Mouse (Mus musculus) midbrain, postnatal 0 days (tissue): ENCODE results near the gene Bud23. TPM values are rescaled to one million over a fixed set of nuclear protein-coding genes. Genes with fewer than 3 reads are reported as not detected.
"Not testable (repeated sequence)": the region's sequence is repeated elsewhere in the genome, so short reads cannot be mapped to it uniquely, and the experiment has no call there.

Experiments
- ATAC-seq: fragments of 200-750 bp; cut with Nextera tagmentation; 2 replicates; pipeline ENCODE4 v1.8.0; 2017; ENCODE audit warnings: moderate number of reproducible peaks, mild to moderate bottlenecking, moderate TSS enrichment, moderate library complexity; ENCODE audit not compliant: low FRiP score
- DNase-seq: peaks from one replicate; pipeline ENCODE4 v3.0.0-alpha.2; 2015; ENCODE audit warnings: low spot score
- H3K27ac ChIP-seq: fragments of 300-500 bp; sonication (generic); 2 replicates; pipeline ENCODE4 v1.5.1; 2014; ENCODE audit warnings: low read depth, mild to moderate bottlenecking, low read length, mixed read lengths
- H3K27me3 ChIP-seq: fragments of 300-500 bp; sonication (generic); 2 replicates; pipeline ENCODE4 v1.6.1; 2014; ENCODE audit warnings: low read length, control low read depth, mixed read lengths; ENCODE audit not compliant: insufficient read depth
- H3K36me3 ChIP-seq: fragments of 300-500 bp; sonication (generic); 2 replicates; pipeline ENCODE4 v1.6.1; 2014; ENCODE audit warnings: low read length, control low read depth, mixed read lengths; ENCODE audit not compliant: insufficient read depth
- H3K4me1 ChIP-seq: fragments of 300-500 bp; sonication (generic); 2 replicates; pipeline ENCODE4 v1.6.1; 2014; ENCODE audit warnings: mild to moderate bottlenecking, control low read depth, antibody characterized with exemption, low read length, mixed read lengths; ENCODE audit not compliant: insufficient read depth
- H3K4me2 ChIP-seq: fragments of 300-500 bp; sonication (generic); 2 replicates; pipeline ENCODE4 v1.6.1; 2014; ENCODE audit warnings: low read depth, mild to moderate bottlenecking, low read length, mixed read lengths; ENCODE audit not compliant: poor library complexity, severe bottlenecking
- H3K4me3 ChIP-seq: fragments of 300-500 bp; sonication (generic); 2 replicates; pipeline ENCODE4 v1.5.1; 2014; ENCODE audit warnings: low read depth, mild to moderate bottlenecking, low read length, moderate library complexity
- H3K9ac ChIP-seq: fragments of 300-500 bp; sonication (generic); replicated peaks from 2 replicates; pipeline ENCODE4 v1.6.1; 2014; ENCODE audit warnings: mild to moderate bottlenecking, low read length, moderate library complexity, mixed read lengths; ENCODE audit not compliant: poor library complexity, severe bottlenecking
- H3K9me3 ChIP-seq: fragments of 300-500 bp; sonication (generic); 2 replicates; pipeline ENCODE4 v1.6.1; 2016; ENCODE audit warnings: low read length, control low read depth
- CTCF ChIP-seq: IDR thresholded peaks from 2 replicates; pipeline ENCODE4 v1.5.1; 2016; ENCODE audit warnings: antibody characterized with exemption, mild to moderate bottlenecking
- WGBS: fragments of 180-500 bp; shearing (Covaris S2); extraction: QIAGEN DNeasy Blood & Tissue Kit; methylation state at CpG from one replicate; pipeline ENCODE4 v1.1.7; 2014; 5-methylcytosine and 5-hydroxymethylcytosine counted together
- polyA plus RNA-seq: library from polyadenylated mRNA; unstranded; fragments of >200 nt; fragmentation: Nextera tagmentation; extraction: Ambion mirVana; gene quantifications from 2 replicates; pipeline ENCODE4 v1.2.1, GENCODE M21; 2015
- total RNA-seq: library from RNA; depleted of rRNA; stranded (reverse); fragments of >200 nt; gene quantifications from 2 replicates; pipeline ENCODE4 v1.2.3, GENCODE M21; 2014

Bud23 gene
- total and polyA plus RNA-seq, 2 experiments from 2014 or later: 48.3 to 63.6 TPM

- WGBS: under 1% methylated on average over 52 of the region's 52 CpGs
- Histone ChIP-seq H3K27me3 (no peaks in the 10 kb centered on the region), H3K4me1 (peaks cover 6% of the 10 kb centered on the region; the same call in 1 of the 2 replicates), H3K27ac (peak within 1 kb of the TSS; percentile 71; the same call in 1 of the 2 replicates), H3K9ac (peak within 1 kb of the TSS; percentile 83), H3K36me3 (peaks cover 21% of the 10 kb centered on the region), H3K4me3 (peak within 1 kb of the TSS; percentile 93), H3K4me2 (peak within 1 kb of the TSS; percentile 86), H3K9me3 (no peaks in the 10 kb centered on the region)
- DNase-seq (peak; percentile 99), ATAC-seq (peak; percentile 97)
- TF ChIP-seq CTCF: no peak
These were observed 954 bp downstream of the Bud23 start, which contains the start of gene Dnajc30 for GRCm38 (mm10) chr5:135063629-135064381. Gene Dnajc30, plus strand, starts transcription at chr5:135064202.

- peaks cover 64% of the 10 kb centered on the region for H3K36me3 ChIP-seq
- WGBS: 89% methylated on average over 12 of the region's 12 CpGs
These were observed 11.4 kb downstream of the Bud23 start for GRCm38 (mm10) chr5:135053356-135053755.

GRCm38 (mm10) chr5:135049268-135049667, 15.5 kb downstream of the Bud23 start:
- H3K4me1 ChIP-seq, H3K4me3 ChIP-seq, DNase-seq, H3K4me2 ChIP-seq, H3K27me3 ChIP-seq, H3K9me3 ChIP-seq, H3K27ac ChIP-seq, H3K9ac ChIP-seq, ATAC-seq: not testable (repeated sequence)
- WGBS: 90% methylated on average over 6 of the region's 6 CpGs
- peaks cover 67% of the 10 kb centered on the region for H3K36me3 ChIP-seq

More at GRCm38 (mm10) chr5:135053356-135053755, 11.4 kb downstream of the Bud23 start:
- Histone ChIP-seq H3K9ac (no peak overlapping the region), H3K4me2 (no peak overlapping the region), H3K4me1 (no peaks in the 10 kb centered on the region), H3K27me3 (no peaks in the 10 kb centered on the region), H3K27ac (no peak overlapping the region), H3K9me3 (no peaks in the 10 kb centered on the region), H3K4me3 (no peak overlapping the region)
- TF ChIP-seq CTCF: no peak
- no peak for ATAC-seq
- DNase-seq: no peak

- ATAC-seq (no peak), DNase-seq (no peak)
- Histone ChIP-seq H3K27me3 (no peaks in the 10 kb centered on the region), H3K4me2 (no peak overlapping the region), H3K4me1 (no peaks in the 10 kb centered on the region), H3K9me3 (no peaks in the 10 kb centered on the region), H3K4me3 (no peak overlapping the region), H3K36me3 (peaks cover 60% of the 10 kb centered on the region), H3K27ac (no peak overlapping the region), H3K9ac (no peak overlapping the region)
- 90% methylated on average over 5 of the region's 5 CpGs for WGBS
- no peak for TF ChIP-seq CTCF
These were observed 16.2 kb downstream of the Bud23 start for GRCm38 (mm10) chr5:135048539-135048938.

- no peak for ATAC-seq
- H3K4me1 ChIP-seq: no peaks in the 10 kb centered on the region
- no peak overlapping the region for H3K4me3 ChIP-seq
- DNase-seq: no peak
- H3K9ac ChIP-seq: no peak overlapping the region
- H3K9me3 ChIP-seq: no peaks in the 10 kb centered on the region
- WGBS: 90% methylated on average over 3 of the region's 3 CpGs
- H3K4me2 ChIP-seq: no peak overlapping the region
- TF ChIP-seq CTCF: no peak
- peaks cover 46% of the 10 kb centered on the region for H3K36me3 ChIP-seq
- no peaks in the 10 kb centered on the region for H3K27me3 ChIP-seq
- no peak overlapping the region for H3K27ac ChIP-seq
These were observed 20.2 kb downstream of the Bud23 start for GRCm38 (mm10) chr5:135044575-135044974.

- Histone ChIP-seq H3K27me3 (no peaks in the 10 kb centered on the region), H3K4me1 (no peaks in the 10 kb centered on the region), H3K9ac (no peak overlapping the region), H3K27ac (no peak overlapping the region), H3K9me3 (no peaks in the 10 kb centered on the region), H3K4me3 (no peak overlapping the region), H3K36me3 (peaks cover 44% of the 10 kb centered on the region), H3K4me2 (no peak overlapping the region)
- TF ChIP-seq CTCF: no peak
- WGBS: 33% methylated on average over 21 of the region's 21 CpGs
- ATAC-seq: 0 out of 2 replicates have a peak, but pooled peaks have one; percentile 38
- no peak for DNase-seq
These were observed 22.5 kb downstream of the Bud23 start for GRCm38 (mm10) chr5:135042105-135042788.
